ENCODE assay signal across 14 mouse cellular contexts in the genomic region with DNA sequence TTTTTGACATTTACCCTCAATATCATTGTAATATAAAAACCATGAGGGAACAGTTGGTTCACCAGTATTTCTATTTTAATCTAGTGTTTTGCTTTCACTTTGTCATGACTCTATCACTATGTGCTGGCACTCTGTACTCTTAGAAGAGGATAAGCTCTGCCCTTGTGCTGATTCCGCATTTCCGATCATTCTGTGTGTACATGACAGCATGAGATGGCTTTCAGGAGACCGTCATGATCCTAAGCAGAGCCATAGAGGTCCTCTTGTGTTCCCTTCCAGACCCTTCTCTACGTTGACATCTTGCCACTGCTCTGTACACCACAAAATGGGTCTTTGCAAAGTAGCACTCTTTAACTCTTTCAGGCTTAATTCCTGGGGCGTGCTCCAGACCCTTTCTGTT.
DNase-seq lines count a peak whose midpoint lies in the region; ATAC-seq and TF ChIP-seq lines count a peak whose summit lies in the region.
"Had no signal": no experiment of that assay in that cellular context is flagged by ENCODE, and none has a peak within 500 bp of the region (broad histone marks: within the 10 kb centered on the region; RNA-seq: fewer than 3 reads in every experiment).

No protein-coding gene starts in this region.

- peak overlapping the region; percentile 95 for H3K4me2 ChIP-seq in CH12.LX (ENCODE audit: insufficient read depth, low read depth, poor library complexity, severe bottlenecking)
- H3K4me2 ChIP-seq: liver, embryonic 13.5 days had no signal

- TF ChIP-seq CTCF in CH12.LX (conservative IDR thresholded peaks at IDR 0.05 in 1 of 2, IDR thresholded peaks at IDR 0.05 in 1 of 2; ENCODE audit: low read depth in 2 of 2, low read length in 2 of 2) = no peak

- dilution Hi-C loops in CH12.LX (cut with MboI; ENCODE audit: extremely low pct_ligation_motif_present, extremely low pct_unique_long_range_greater_than_20kb, low sequenced_read_pairs) = no loop called here

- no peaks in the 10 kb centered on the region for H3K79me2 ChIP-seq in CH12.LX (replicated peaks; ENCODE audit: control insufficient read depth, extremely low read depth, insufficient read depth, poor library complexity, severe bottlenecking)

- no peaks in the 10 kb centered on the region for H3K36me3 ChIP-seq in CH12.LX (replicated peaks in 1 of 2; ENCODE audit: control insufficient read depth in 1 of 2, insufficient read depth in 1 of 2, low read length in 1 of 2)
- H3K36me3 ChIP-seq: liver, embryonic 13.5 days had no signal

- DNase-seq in layer of hippocampus, adult 9-11 months = peak; percentile 6
- no peak for DNase-seq in layer of hippocampus, postnatal 36 days
- DNase-seq in CH12.LX (ENCODE audit: extremely low read depth) = peak; percentile 33
- DNase-seq in heart, adult 9 months (ENCODE audit: low spot score in 2 of 2) = peak; percentile 4
- no peak for DNase-seq in cerebellum, postnatal 36 days
- no peak for DNase-seq in retina, embryonic 14.5 days (ENCODE audit: low spot score)
- no peak for DNase-seq in adrenal gland, postnatal 10 days
- DNase-seq: adrenal gland, postnatal 14 days; embryo, embryonic 11 days; kidney, postnatal 14 days; liver, embryonic 13.5 days; thymus, adult 18-20 months had no signal

- peak overlapping the region in 2 of 3 experiments; percentile 2 to 48 for H3K4me3 ChIP-seq in CH12.LX (replicated peaks in 1 of 3; ENCODE audit: low read depth in 2 of 3, low read length in 2 of 3, poor library complexity in 1 of 3)
- H3K4me3 ChIP-seq: left cerebral cortex, adult 2 months; liver, embryonic 13.5 days had no signal

- H3K27me3 ChIP-seq in CH12.LX (replicated peaks) = no peaks in the 10 kb centered on the region
- H3K27me3 ChIP-seq: liver, embryonic 13.5 days had no signal

- no peak for TF ChIP-seq RAD21 in CH12.LX (IDR thresholded peaks at IDR 0.05; ENCODE audit: low read depth, low read length)

- TF ChIP-seq EP300 in CH12.LX (IDR thresholded peaks at IDR 0.05; ENCODE audit: low read length) = no peak

- H3K27ac ChIP-seq in CH12.LX (ENCODE audit: insufficient read depth, low read depth) = peak overlapping the region; percentile 78
- H3K27ac ChIP-seq: left cerebral cortex, adult 2 months; liver, embryonic 13.5 days had no signal

- H3K4me1 ChIP-seq in CH12.LX (ENCODE audit: control insufficient read depth in 1 of 2, insufficient read depth in 2 of 2) = peaks cover 5 to 16% of the 10 kb centered on the region in 2 experiments
- H3K4me1 ChIP-seq: liver, embryonic 13.5 days had no signal

- H3K9ac ChIP-seq in CH12.LX (ENCODE audit: insufficient read depth, low read depth) = peak overlapping the region; percentile 84
- H3K9ac ChIP-seq: liver, embryonic 13.5 days had no signal

- 0 out of 4 replicates have a peak, but pooled peaks have one; percentile 14 to 27 for ATAC-seq in hematopoietic stem cell, adult 5-6 weeks (replicated peaks in 1 of 2; ENCODE audit: insufficient read depth in 1 of 2, low FRiP score in 2 of 2, low TSS enrichment in 1 of 2, low read depth in 1 of 2, poor library complexity in 2 of 2, severe bottlenecking in 2 of 2)

- TF ChIP-seq POLR2A in CH12.LX (IDR thresholded peaks at IDR 0.05; ENCODE audit: low read depth, low read length) = no peak

- no peaks in the 10 kb centered on the region for H3K9me3 ChIP-seq in CH12.LX (replicated peaks; ENCODE audit: low read length)
- H3K9me3 ChIP-seq: liver, embryonic 13.5 days had no signal

- in situ Hi-C loops in CH12.LX (cut with MboI; ENCODE audit: low pct_ligation_motif_present, low pct_unique_long_range_greater_than_20kb, low sequenced_read_pairs) = no loop called here

TF ChIP-seq in CH12.LX, 34 proteins besides CTCF, POLR2A, EP300 and RAD21:
- TF ChIP-seq ZMIZ1 (IDR thresholded peaks at IDR 0.05; ENCODE audit: low read depth, low read length) (no peak), MAFK (IDR thresholded peaks at IDR 0.05; ENCODE audit: insufficient replicate concordance, low read length) (peak; percentile 63; the same call in 1 of the 2 replicates), MYC (IDR thresholded peaks at IDR 0.05; ENCODE audit: low read depth, low read length) (no peak), USF2 (conservative IDR thresholded peaks at IDR 0.05; ENCODE audit: low read depth, low read length) (no peak), MXI1 (IDR thresholded peaks at IDR 0.05; ENCODE audit: low read depth, low read length) (no peak), NRF1 (IDR thresholded peaks at IDR 0.05; ENCODE audit: low read depth, low read length) (no peak), E2F4 (IDR thresholded peaks at IDR 0.05; ENCODE audit: insufficient replicate concordance, low read depth, low read length) (no peak)

Comparison
In these comparisons a context has a peak if more than half of its experiments do, and no peak if none do; other contexts are left out.
1. DNase-seq: peak in layer of hippocampus, adult 9-11 months (single experiment), CH12.LX (single experiment) and heart, adult 9 months (2 of 2); none in layer of hippocampus, postnatal 36 days (0 of 2), cerebellum, postnatal 36 days (0 of 2), retina, embryonic 14.5 days (single experiment) and adrenal gland, postnatal 10 days (single experiment).